Mouse (Mus musculus) kidney, adult 2 months (tissue): ENCODE measurements around the gene Gm17617. TPM values are rescaled to one million over a fixed set of nuclear protein-coding genes. Genes with fewer than 3 reads are reported as not detected.

Experiments
- DNase-seq: peaks from one replicate; pipeline ENCODE4 v3.0.0; 2021
- H3K27ac ChIP-seq: fragments of 200-500 bp; 2 replicates; pipeline ENCODE4 v1.5.1; 2012; ENCODE audit warnings: low read depth, low read length, control low read depth, inconsistent platforms; ENCODE audit not compliant: insufficient read depth
- H3K27me3 ChIP-seq: fragments of 200-500 bp; replicated peaks from 2 replicates; pipeline ENCODE4 v1.6.1; 2012; ENCODE audit warnings: mild to moderate bottlenecking, moderate library complexity, low read length, inconsistent platforms; ENCODE audit not compliant: control insufficient read depth, insufficient read depth
- H3K36me3 ChIP-seq: fragments of 200-500 bp; 2 replicates; pipeline ENCODE4 v1.6.1; 2012; ENCODE audit warnings: mild to moderate bottlenecking, moderate library complexity, low read length, inconsistent platforms; ENCODE audit not compliant: control insufficient read depth, insufficient read depth
- H3K4me1 ChIP-seq: fragments of 200-500 bp; 2 replicates; pipeline ENCODE4 v1.6.1; 2011; ENCODE audit warnings: low read length; ENCODE audit not compliant: control insufficient read depth, insufficient read depth
- H3K4me3 ChIP-seq: fragments of 200-500 bp; 2 replicates; pipeline ENCODE4 v1.5.1; 2011; ENCODE audit warnings: mild to moderate bottlenecking, low read depth, low read length, control low read depth; ENCODE audit not compliant: insufficient read depth
- CTCF ChIP-seq: fragments of 200-500 bp; conservative IDR thresholded peaks from 2 replicates; pipeline ENCODE4 v1.5.1; 2011; ENCODE audit warnings: low read depth, mild to moderate bottlenecking, control low read depth, low read length, moderate library complexity, mixed read lengths; ENCODE audit not compliant: insufficient read depth, insufficient read length
- POLR2A ChIP-seq: fragments of 200-500 bp; IDR thresholded peaks from one replicate; pipeline ENCODE4 v1.6.1; 2011; ENCODE audit warnings: low read depth, low read length, control low read depth
- WGBS: fragments of 180-500 bp; shearing (Covaris S2); methylation state at CpG from one replicate; pipeline ENCODE4 v1.1.7; 2018; 5-methylcytosine and 5-hydroxymethylcytosine counted together
- polyA plus RNA-seq: library from polyadenylated mRNA; depleted of rRNA; stranded (reverse); fragments of >200 nt; gene quantifications from 2 replicates; pipeline ENCODE4 v1.2.3, GENCODE M21; 2012

The Gm17617 gene
- polyA plus RNA-seq, 1 experiment = not detected

DNA sequence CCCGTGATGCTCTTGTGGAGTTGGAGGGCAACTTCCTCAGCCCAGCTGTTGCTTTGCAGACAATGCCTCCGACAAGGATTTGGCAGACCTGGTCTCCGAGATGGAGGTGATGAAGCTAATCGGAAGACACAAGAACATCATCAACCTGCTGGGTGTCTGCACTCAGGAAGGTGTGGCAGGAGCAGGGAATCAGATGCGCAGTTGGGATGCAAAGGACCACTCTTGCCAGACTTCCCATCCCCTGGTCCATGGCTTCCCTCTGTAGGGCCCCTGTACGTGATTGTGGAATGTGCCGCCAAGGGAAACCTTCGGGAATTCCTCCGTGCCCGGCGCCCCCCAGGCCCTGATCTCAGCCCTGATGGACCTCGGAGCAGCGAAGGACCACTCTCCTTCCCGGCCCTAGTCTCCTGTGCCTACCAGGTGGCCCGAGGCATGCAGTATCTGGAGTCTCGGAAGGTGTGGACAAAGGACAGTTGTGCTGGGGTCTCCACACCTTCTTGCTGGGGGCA, 32.5 kb upstream of the Gm17617 start:
- no peak overlapping the region for H3K27ac ChIP-seq
- 97% methylated on average over 16 of the region's 16 CpGs for WGBS
- H3K4me1 ChIP-seq = peaks cover 14% of the 10 kb centered on the region
- TF ChIP-seq POLR2A = no peak
- TF ChIP-seq CTCF = no peak
- DNase-seq = no peak
- no peaks in the 10 kb centered on the region for H3K27me3 ChIP-seq
- H3K4me3 ChIP-seq = no peak overlapping the region
- no peaks in the 10 kb centered on the region for H3K36me3 ChIP-seq

DNA sequence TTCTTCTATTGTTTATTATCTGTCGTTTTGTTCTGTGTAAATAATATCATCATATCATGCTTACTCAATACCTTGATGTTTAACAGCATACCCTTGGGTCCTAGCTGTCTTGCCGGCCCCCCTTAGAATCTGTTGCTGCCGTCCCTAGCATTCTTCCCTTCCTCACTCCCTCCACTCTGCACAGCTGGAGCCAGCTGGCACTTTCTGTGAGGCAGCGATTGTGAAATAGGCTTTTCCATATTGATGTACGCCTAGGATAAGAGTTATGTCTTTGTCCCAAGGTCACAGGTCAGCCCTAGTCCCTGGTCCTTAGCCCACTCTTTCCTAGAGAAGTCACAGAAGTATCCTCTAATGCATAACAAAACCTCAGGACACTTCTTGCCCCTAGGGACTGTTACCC, 30.2 kb upstream of the Gm17617 start:
- H3K4me1 ChIP-seq = peaks cover 6% of the 10 kb centered on the region; the same call in 1 of the 2 replicates
- H3K36me3 ChIP-seq = no peaks in the 10 kb centered on the region; the same call in 1 of the 2 replicates
- no peaks in the 10 kb centered on the region for H3K27me3 ChIP-seq
- WGBS = 54% methylated on average over 5 of the region's 5 CpGs
- TF ChIP-seq POLR2A (no peak), CTCF (no peak)
- no peak overlapping the region for H3K27ac ChIP-seq
- peak; percentile 38 for DNase-seq
- no peak overlapping the region for H3K4me3 ChIP-seq

DNA sequence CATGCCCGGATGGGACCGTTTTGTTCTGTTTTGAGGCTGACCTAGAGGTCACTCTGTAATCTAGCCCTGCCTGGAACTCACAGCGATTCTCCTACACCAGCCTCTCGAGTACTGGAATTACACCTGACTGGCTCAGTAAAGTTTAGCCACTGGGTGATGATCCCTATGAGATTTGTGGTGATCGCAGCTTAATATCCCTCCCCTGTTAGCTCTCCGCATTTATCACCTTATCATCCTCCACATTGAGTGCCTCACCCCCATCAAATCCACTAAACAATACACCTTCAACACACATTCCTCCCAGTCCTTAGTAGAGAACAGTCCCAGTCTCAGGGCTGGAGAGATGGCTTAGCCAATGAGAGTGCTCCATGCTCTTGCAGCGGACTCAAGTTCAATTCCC, 29.0 kb upstream of the Gm17617 start:
- no peak for DNase-seq

DNA sequence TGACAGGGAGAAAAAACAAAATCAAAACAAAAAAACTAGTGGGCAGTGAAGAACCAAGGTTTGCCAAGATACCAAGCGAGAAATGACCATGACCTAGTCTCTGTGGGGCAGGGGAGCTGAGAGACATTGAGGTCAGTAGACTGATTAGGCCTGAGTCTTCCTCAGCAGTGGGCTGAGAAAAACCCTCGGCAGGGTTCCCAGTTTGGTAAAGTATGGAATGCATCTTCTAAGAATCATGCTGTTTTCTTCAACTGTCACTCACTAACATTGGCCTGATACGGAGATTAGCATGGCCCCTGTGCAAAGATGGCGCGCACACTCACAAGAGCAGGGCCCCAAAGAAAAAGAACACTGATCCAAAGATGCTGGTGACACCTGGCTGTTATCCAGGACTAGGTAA, 20.6 kb upstream of the Gm17617 start:
- Histone ChIP-seq H3K36me3 (no peaks in the 10 kb centered on the region), H3K27ac (no peak overlapping the region), H3K4me1 (peaks cover 3% of the 10 kb centered on the region; the same call in 1 of the 2 replicates), H3K4me3 (no peak overlapping the region), H3K27me3 (no peaks in the 10 kb centered on the region)
- TF ChIP-seq POLR2A = no peak
- no peak for TF ChIP-seq CTCF
- WGBS = 68% methylated on average over 5 of the region's 5 CpGs
- no peak for DNase-seq

More for the DNA sequence above, 29.0 kb upstream of the Gm17617 start:
- TF ChIP-seq POLR2A = no peak
- TF ChIP-seq CTCF = no peak
- Histone ChIP-seq H3K27me3 (no peaks in the 10 kb centered on the region), H3K27ac (no peak overlapping the region), H3K36me3 (no peaks in the 10 kb centered on the region; the same call in 1 of the 2 replicates), H3K4me1 (no peaks in the 10 kb centered on the region), H3K4me3 (no peak overlapping the region)
- 51% methylated on average over 7 of the region's 7 CpGs for WGBS

GRCm38 (mm10) chr13:55152621-55153415, 19.5 kb upstream of the Gm17617 start, which contains the start of gene Fgfr4:
TSS of gene Fgfr4 (plus strand) at chr13:55152640.
- 4% methylated on average over 68 of the region's 68 CpGs for WGBS
- TF ChIP-seq CTCF (no peak), POLR2A (no peak)
- Histone ChIP-seq H3K27ac (peak within 1 kb of the TSS; percentile 82), H3K36me3 (no peaks in the 10 kb centered on the region), H3K27me3 (no peaks in the 10 kb centered on the region), H3K4me3 (peak within 1 kb of the TSS; percentile 48), H3K4me1 (peaks cover 3% of the 10 kb centered on the region; the same call in 1 of the 2 replicates)
- peak; percentile 95 for DNase-seq

- WGBS = 93% methylated on average over 2 of the region's 2 CpGs
- Histone ChIP-seq H3K4me1 (no peaks in the 10 kb centered on the region), H3K4me3 (no peak overlapping the region), H3K36me3 (no peaks in the 10 kb centered on the region), H3K27me3 (no peaks in the 10 kb centered on the region), H3K27ac (no peak overlapping the region)
- no peak for DNase-seq
- TF ChIP-seq CTCF (no peak), POLR2A (no peak)
Measured at GRCm38 (mm10) chr13:55140271-55140670, 6.9 kb upstream of the Gm17617 start.

GRCm38 (mm10) chr13:55135382-55135781, 2.0 kb upstream of the Gm17617 start:
- H3K4me1 ChIP-seq = no peaks in the 10 kb centered on the region
- peak; percentile 30 for DNase-seq
- H3K27ac ChIP-seq = no peak overlapping the region
- no peaks in the 10 kb centered on the region for H3K36me3 ChIP-seq
- no peaks in the 10 kb centered on the region for H3K27me3 ChIP-seq
- no peak overlapping the region for H3K4me3 ChIP-seq
- WGBS = 9% methylated on average over 5 of the region's 5 CpGs
- no peak for TF ChIP-seq POLR2A
- TF ChIP-seq CTCF = peak; percentile 61
